Mouse (Mus musculus) C2C12 (cell line): ENCODE data around the gene Sorbs1.

Source experiments
- CEBPB ChIP-seq: IDR thresholded peaks from one replicate; pipeline ENCODE4 v1.6.1; 2011; ENCODE audit warnings: low read depth, mild to moderate bottlenecking, control low read depth, moderate library complexity
- CTCF ChIP-seq: IDR thresholded peaks from one replicate; pipeline ENCODE4 v1.5.1; 2011; ENCODE audit not compliant: control insufficient read depth, insufficient read depth, insufficient read length
- FOSL1 ChIP-seq: IDR thresholded peaks from one replicate; pipeline ENCODE4 v1.8.0; 2011; ENCODE audit warnings: mild to moderate bottlenecking, low read length; ENCODE audit not compliant: poor library complexity, insufficient read depth, severe bottlenecking
- MAX ChIP-seq: IDR thresholded peaks from one replicate; pipeline ENCODE4 v1.6.1; 2011; ENCODE audit warnings: mild to moderate bottlenecking, control low read depth

- TF ChIP-seq CTCF (no peak), FOSL1 (no peak), MAX (no peak), CEBPB (no peak)
These were observed 41.9 kb downstream of the Sorbs1 start for GRCm38 (mm10) chr19:40471526-40472245.
